Mouse (Mus musculus) kidney, postnatal 25 days (tissue): ENCODE results near the gene Magi1.

Experiments used
- DNase-seq, 2 experiments: peaks; one replicate each; pipeline ENCODE4 v3.0.0; 2021; ENCODE audit warnings: mixed read lengths in 2 of 2

Gene Magi1

DNA sequence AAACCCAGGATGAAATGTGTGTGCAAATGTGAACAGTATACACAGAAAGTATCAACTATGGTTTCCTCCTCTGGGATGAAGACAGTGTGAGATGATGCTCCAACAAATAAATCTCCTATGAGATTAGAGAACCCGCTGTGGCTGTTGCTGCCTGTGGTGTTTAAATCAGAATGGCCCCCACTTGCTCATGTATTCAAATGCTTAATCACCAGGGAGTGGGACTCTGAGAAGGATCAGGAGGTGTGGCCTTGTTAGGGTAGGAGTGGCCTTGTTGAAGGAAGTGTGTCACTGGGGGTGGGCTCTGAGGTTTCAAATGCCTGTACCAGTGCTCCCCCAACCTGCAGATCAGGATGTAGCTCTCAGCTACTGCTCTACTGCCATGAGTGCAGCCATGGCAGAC is 410.2 kb downstream of the Magi1 start:
- no peak for DNase-seq

DNA sequence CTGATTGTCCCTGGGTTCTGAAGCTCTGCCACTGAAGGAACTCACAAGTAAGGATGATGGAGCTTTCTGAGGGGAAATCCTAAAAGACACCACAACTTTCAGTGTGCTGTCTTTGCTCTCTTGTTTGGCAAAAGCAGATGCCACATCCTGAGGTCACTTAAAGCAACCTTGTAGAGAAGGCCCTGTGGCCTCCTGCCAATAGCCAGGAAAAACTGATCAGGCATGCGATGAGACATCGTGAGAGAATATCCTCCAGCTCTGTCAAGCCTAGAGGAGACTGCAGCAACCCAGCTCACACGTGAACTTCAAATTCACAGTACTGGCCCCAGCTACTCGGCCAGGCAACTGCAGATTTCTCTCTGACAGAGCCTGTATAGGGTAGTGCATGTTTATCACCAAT is 412.2 kb downstream of the Magi1 start:
- DNase-seq, result peak in 1 of 2 experiments; percentile 29

GRCm38 (mm10) chr6:93870023-93870422 is 413.7 kb downstream of the Magi1 start:
- no peak for DNase-seq

GRCm38 (mm10) chr6:93862263-93862662 is 421.5 kb downstream of the Magi1 start:
- no peak for DNase-seq

GRCm38 (mm10) chr6:93856783-93857182 is 426.9 kb downstream of the Magi1 start:
- DNase-seq, result no peak

DNA sequence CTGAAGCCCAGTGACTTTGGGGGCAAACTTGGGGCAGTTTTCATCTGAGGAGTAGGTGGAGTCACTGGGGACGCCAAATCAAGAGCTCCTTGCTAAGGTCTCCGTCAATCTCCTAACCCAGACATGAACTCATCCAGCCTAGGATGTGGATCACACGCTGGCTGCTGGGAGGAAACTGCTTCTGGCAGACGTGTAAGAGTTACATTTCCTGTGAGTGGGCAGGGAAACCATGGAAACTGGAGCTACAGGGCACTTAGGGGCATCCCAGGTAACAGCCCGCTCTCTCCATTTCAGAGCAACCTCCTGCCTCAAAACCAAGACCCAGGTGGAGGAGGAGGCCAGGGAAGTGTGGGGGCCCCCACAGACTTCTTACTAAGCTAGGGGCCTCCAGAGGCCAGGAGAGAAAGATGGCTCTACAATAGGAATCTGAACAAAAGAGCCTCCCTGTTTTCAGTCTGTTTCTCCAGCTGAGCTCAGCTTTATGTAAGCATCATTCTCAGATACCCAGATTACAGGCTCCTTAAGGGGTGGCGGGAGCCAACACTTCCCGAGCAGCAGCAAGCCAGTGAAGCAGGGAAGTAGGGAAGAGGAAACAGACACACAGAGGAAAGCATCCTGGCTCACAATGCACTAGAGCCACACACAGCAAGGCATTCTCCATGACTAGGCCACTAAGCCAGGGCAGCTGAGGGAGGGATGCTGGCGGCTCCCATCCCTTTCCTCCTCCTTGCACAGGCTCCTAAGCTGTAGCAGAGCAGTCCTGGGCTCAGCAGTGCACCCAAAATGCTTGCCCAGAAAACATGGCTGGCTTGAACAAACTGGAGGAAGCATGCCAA is 427.7 kb downstream of the Magi1 start:
- DNase-seq, result no peak

- DNase-seq, result no peak
These were observed 434.6 kb downstream of the Magi1 start for GRCm38 (mm10) chr6:93848942-93849790.

GRCm38 (mm10) chr6:93845498-93845897 is 438.2 kb downstream of the Magi1 start:
- no peak for DNase-seq

- no peak for DNase-seq
These were observed 438.6 kb downstream of the Magi1 start for GRCm38 (mm10) chr6:93845080-93845479.

DNA sequence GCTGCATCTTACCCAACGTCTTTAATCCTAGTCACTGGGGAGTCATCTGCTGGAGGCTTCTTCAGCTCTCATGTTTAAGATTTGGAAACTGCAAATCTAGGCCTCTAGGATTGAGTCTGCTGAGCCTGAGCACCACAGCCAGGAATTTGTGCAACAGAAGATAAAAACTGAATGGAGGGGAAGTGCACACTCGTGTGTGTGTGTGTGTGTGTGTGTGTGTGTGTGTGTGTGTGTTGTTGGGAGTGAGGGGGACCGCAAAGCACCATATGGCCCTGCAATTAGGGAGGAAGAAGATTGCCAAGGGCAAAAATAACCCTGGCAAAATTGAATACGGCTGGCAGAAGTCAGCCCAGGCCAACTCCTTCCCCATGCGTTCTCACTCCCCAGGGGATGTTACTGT is 439.1 kb downstream of the Magi1 start:
- DNase-seq, result no peak

DNA sequence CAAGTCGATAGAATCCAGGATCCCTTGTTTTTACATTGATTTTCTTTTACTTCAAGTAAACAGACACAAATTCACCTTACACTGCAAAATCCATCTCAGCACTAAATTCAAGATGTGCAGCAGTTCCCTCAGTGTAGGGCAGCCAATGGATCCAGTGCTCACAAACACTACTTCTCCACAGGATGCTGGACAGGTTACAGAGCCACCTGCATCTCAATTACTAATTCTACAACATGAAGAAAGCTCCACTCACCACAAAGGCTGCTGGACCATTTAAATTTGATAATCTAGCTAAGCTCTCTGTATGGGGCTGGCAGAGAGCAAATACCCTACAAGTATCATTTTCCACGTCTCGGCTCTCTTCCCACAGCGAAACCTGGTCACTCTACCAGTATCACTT is 445.3 kb downstream of the Magi1 start:
- no peak for DNase-seq

DNA sequence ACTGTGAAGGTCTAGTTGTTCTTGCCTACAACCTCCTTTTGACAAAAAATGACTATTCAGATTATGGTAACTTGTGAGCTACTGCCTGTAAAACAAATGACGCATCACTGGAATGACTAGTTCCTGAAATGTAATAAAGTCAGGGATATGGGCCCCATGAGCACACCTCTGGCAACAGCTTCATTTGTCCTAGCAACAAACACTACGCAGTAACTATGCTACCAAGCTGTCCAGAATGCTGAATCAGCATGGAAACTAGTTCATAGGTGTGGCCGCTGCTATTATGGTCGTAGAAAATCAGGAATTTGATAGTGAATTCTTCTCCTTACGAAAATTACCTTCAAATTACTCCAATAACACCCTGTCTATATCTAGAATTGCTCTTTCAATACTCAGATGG is 447.1 kb downstream of the Magi1 start:
- no peak for DNase-seq

DNA sequence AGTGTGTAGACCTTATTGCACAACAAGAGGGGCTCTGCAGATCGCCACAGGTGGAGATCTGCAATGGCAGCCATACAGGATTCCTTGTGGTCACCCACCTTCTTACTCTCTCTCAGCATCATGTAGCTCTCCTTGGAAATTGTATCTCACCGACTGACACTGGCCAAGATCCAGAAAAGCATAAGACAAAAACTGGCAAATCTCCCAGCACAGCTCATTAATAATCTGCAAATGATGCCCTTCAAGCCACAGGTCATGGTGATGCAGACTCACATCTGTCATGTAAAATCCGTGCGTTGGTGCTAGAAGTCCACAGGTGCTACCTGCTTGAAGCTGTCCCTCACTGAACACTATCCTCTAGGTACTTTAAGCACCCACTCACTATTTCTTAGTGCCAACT is 448.5 kb downstream of the Magi1 start:
- no peak for DNase-seq

DNA sequence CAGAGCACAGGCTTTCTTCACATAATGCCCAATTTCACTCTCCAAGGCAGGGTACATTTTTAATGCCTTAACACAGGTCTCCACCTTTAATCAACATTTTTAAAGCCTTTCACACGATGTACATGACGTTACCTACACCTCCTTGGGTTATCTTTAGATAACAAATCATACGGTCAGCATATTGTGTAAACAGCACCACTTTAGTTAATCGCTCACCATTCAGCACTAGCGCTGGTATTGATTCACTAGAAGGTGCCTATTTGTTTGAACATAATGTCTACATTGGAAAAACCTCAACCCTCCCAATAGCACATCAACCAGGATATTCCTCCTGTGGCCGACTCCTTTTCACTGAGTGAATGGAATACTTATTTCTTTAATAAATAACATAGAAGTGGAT is 455.5 kb downstream of the Magi1 start:
- no peak for DNase-seq

- DNase-seq, result no peak
These were observed 456.8 kb downstream of the Magi1 start for GRCm38 (mm10) chr6:93826875-93827274.

- no peak for DNase-seq
These were observed 461.4 kb downstream of the Magi1 start for GRCm38 (mm10) chr6:93822221-93822897.

- no peak for DNase-seq
These were observed 462.2 kb downstream of the Magi1 start for GRCm38 (mm10) chr6:93821512-93821911.

DNA sequence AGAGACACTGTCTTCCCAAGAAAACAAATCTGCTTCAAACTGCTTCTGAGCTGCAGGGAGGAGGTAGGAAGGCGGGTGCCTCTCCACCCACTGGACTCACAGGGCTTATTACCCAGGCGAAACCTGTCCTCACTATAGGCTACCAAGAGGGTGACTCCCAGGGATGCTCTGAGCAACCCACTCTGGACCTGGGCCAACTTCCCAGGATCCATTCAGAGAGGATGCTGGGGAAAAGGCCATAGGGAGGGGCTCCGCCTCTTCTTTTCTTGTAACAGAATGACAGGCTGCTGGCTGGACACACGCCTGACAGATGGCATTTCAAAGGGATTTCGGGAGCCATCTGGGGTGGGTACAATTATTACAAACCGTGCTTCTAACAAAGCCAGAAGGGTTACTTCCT is 463.8 kb downstream of the Magi1 start:
- peak in 1 of 2 experiments; percentile 44 for DNase-seq

GRCm38 (mm10) chr6:93819282-93819681 is 464.4 kb downstream of the Magi1 start:
- no peak for DNase-seq

GRCm38 (mm10) chr6:93818494-93818893 is 465.2 kb downstream of the Magi1 start:
- DNase-seq, result no peak

DNA sequence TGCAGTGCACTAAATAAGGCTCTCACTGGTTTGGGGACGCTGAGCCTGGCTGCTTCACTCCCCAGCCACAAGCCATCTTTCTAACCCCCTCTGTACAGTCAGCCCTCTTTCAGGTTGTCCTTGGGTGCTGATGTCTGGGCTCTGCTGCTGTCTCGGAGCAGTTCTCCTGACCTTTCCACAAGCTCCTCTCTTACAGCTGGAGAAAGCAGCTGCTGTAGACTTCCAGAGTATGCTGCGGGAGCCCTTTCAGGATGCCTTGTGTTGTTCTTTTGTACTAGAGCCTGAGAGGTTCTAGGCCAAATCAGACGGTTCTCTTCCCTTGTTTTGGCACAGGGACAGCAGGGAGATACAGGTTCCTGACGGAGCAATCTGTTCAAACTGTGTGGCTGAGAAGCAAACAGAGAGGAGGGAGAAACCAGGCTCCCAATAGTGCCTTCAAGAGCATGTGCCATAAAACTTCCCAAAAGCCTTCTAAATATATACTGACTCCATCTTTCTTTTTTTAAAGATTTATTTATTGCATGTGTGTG is 478.2 kb downstream of the Magi1 start:
- DNase-seq, result no peak

DNA sequence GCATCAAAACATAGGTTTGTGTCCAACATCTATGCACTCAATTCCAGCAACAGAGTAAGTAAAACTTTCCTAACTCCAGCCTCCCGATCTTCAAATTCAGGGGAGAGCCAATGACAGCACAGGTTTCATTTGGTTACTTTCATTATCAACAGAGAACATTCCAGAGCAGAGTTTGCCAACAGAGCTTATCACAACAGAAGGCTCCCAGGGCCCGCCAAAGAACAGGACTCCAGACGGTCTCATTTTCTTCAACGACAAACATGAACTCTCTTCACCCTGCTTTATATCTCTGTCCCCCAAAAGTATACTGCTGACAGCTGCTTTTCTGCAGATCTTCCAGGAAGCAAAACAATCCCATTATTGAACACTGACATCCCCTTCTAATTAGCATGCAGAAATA is 481.3 kb downstream of the Magi1 start:
- no peak for DNase-seq

DNA sequence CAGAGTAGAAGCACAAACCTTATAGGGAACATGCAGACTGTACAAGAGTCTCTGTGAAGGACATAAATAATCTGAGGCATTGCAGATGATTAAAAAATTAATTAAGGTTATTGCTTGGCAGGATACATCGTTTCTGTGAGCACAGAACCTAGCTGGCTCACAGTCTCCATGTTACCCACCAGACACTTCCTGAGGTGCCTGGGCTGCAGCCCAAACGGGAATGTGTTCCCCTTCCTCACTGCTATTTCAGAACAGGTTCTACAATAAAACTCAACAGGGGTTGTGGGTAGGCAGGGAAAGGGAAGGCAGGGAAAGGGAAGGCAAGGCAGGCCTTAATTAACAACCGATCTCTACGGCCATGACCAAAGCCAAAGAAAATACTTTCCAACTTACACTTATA is 483.3 kb downstream of the Magi1 start:
- no peak for DNase-seq
